Mouse (Mus musculus) lung, postnatal 0 days (tissue): Measurements from ENCODE around the gene Gm10190.

Source experiments
- CTCF ChIP-seq: IDR thresholded peaks from 2 replicates; pipeline ENCODE4 v1.5.1; 2016; ENCODE audit warnings: antibody characterized with exemption, mild to moderate bottlenecking
- EP300 ChIP-seq: IDR thresholded peaks from 2 replicates; pipeline ENCODE4 v1.6.1; 2016; ENCODE audit warnings: antibody characterized with exemption, mild to moderate bottlenecking, control low read depth

- TF ChIP-seq CTCF = no peak
- no peak for TF ChIP-seq EP300
Measured at GRCm38 (mm10) chr17:80420998-80421397, 47.7 kb upstream of the Gm10190 start.
